Mouse (Mus musculus): Measurements from ENCODE around the gene Serpine3.

DNA sequence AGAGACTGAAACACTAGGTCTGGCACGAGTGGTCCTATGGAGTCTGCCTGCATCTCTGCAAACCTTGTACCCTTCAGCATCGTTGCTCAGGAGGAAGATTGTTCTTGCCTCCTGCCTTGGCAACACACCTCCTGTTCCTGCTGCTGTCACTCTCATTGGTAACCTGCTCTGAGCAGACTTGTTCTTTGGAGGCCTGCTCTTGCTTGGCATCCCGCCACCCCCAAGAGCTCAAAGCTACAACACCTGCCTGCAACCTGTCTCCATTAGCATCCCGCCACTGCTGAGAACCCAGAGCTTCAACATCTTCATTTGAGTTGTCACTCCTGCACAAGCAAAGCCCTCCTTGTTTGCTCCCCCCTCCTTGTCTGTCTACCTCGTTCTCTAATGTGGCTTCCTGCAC lies 35.5 kb upstream of the Serpine3 start:
- TF ChIP-seq FLI1 (IDR thresholded peaks at IDR 0.05; ENCODE audit: low read length) (no peak), GATA1 (IDR thresholded peaks at IDR 0.05; ENCODE audit: borderline replicate concordance, low read length) (no peak)

Data from megakaryocyte, embryonic 14.5 days (primary cell).